Mouse (Mus musculus): ENCODE data around the gene Oas2. TPM values are rescaled to one million over a fixed set of nuclear protein-coding genes. Genes with fewer than 3 reads are reported as not detected.

The Oas2 gene
- polyA plus RNA-seq, 1 experiment, result 3.9 TPM

Other genes starting within 250 kb of the Oas2 start
- gene Plbd2, start 246.2 kb downstream of the Oas2 start, polyA plus RNA-seq (2012; rRNA removed), result 13.9 and 14.6 TPM in 2 replicates
- gene Slc8b1, start 238.7 kb downstream of the Oas2 start, polyA plus RNA-seq (2012; rRNA removed), result 10.9 and 13.0 TPM in 2 replicates
- 41.7 and 63.5 TPM in 2 replicates for gene Tpcn1, start 161.2 kb downstream of the Oas2 start, polyA plus RNA-seq (2012; rRNA removed)
- 0.40 and 0.41 TPM in 2 replicates for gene Iqcd, start 160.8 kb downstream of the Oas2 start, polyA plus RNA-seq (2012; rRNA removed)
- gene Rita1, start 137.3 kb downstream of the Oas2 start, polyA plus RNA-seq (2012; rRNA removed), result 12.4 and 13.2 TPM in 2 replicates
- 35.2 and 40.2 TPM in 2 replicates for gene Ddx54, start 137.1 kb downstream of the Oas2 start, polyA plus RNA-seq (2012; rRNA removed)
- gene Cfap73, start 115.6 kb downstream of the Oas2 start, polyA plus RNA-seq (2012; rRNA removed), result not detected in 2 replicates
- gene Rasal1, start 101.0 kb downstream of the Oas2 start, polyA plus RNA-seq (2012; rRNA removed), result 0.79 and 1.2 TPM in 2 replicates
- gene Dtx1, start 37.9 kb downstream of the Oas2 start, polyA plus RNA-seq (2012; rRNA removed), result 19.7 and 20.8 TPM in 2 replicates
- 10.9 and 36.1 TPM in 2 replicates for gene Oas3, start 27.8 kb upstream of the Oas2 start, polyA plus RNA-seq (2012; rRNA removed)
- 0.06 and 0.75 TPM in 2 replicates for gene Oas1e, start 45.7 kb upstream of the Oas2 start, polyA plus RNA-seq (2012; rRNA removed)
- gene Oas1c, start 62.7 kb upstream of the Oas2 start, polyA plus RNA-seq (2012; rRNA removed), result 1.5 and 1.7 TPM in 2 replicates
- gene Oas1f, start 97.5 kb upstream of the Oas2 start, polyA plus RNA-seq (2012; rRNA removed), result 0.62 and 1.3 TPM in 2 replicates
- not detected in 2 replicates for gene Oas1h, start 111.6 kb upstream of the Oas2 start, polyA plus RNA-seq (2012; rRNA removed)
- 19.2 and 41.4 TPM in 2 replicates for gene Oas1g, start 137.8 kb upstream of the Oas2 start, polyA plus RNA-seq (2012; rRNA removed)
- gene Oas1a, start 157.7 kb upstream of the Oas2 start, polyA plus RNA-seq (2012; rRNA removed), result 33.1 and 61.0 TPM in 2 replicates
- 0.22 and 0.42 TPM in 2 replicates for gene Oas1d, start 164.7 kb upstream of the Oas2 start, polyA plus RNA-seq (2012; rRNA removed)

All from large intestine, adult 2 months (tissue).